Mouse (Mus musculus) left cerebral cortex, adult 8-10 months (tissue): ENCODE measurements around the gene Jarid2. TPM values are rescaled to one million over a fixed set of nuclear protein-coding genes. Genes with fewer than 3 reads are reported as not detected.

Experiments used
- DNase-seq, 2 experiments: peaks; one replicate each; pipeline ENCODE4 v3.0.0; 2022; ENCODE audit warnings: low spot score in 2 of 2
- total RNA-seq, 4 experiments: library from RNA; stranded (reverse); gene quantifications; 2 replicates each; pipeline ENCODE4 v1.2.4; 2022

Jarid2 gene
- total RNA-seq, 4 experiments from 2014 or later: 29.5 to 37.8 (median 33.3) TPM

- no peak for DNase-seq
These were observed 224.4 kb downstream of the Jarid2 start for GRCm38 (mm10) chr13:44953546-44954231.

GRCm38 (mm10) chr13:44954232-44954568 is 224.9 kb downstream of the Jarid2 start:
- DNase-seq: no peak

GRCm38 (mm10) chr13:44955781-44956180 is 226.5 kb downstream of the Jarid2 start:
- DNase-seq: no peak

- no peak for DNase-seq
These were observed 227.8 kb downstream of the Jarid2 start for GRCm38 (mm10) chr13:44957049-44957448.

- no peak for DNase-seq
These were observed 231.4 kb downstream of the Jarid2 start for GRCm38 (mm10) chr13:44960542-44961291.
